Mouse (Mus musculus) forebrain, embryonic 12.5 days (tissue): ENCODE data around the gene Pltp. TPM values are rescaled to one million over a fixed set of nuclear protein-coding genes. Genes with fewer than 3 reads are reported as not detected.

Experiments used
- ATAC-seq: fragments of 200-750 bp; cut with Nextera tagmentation; 2 replicates; pipeline ENCODE4 v1.8.0; 2017; ENCODE audit warnings: moderate TSS enrichment; ENCODE audit not compliant: low FRiP score
- H3K27ac ChIP-seq: fragments of 300-500 bp; sonication (generic); 2 replicates; pipeline ENCODE4 v1.5.1; 2016; ENCODE audit warnings: mild to moderate bottlenecking
- H3K27me3 ChIP-seq: fragments of 300-500 bp; sonication (generic); 2 replicates; pipeline ENCODE4 v1.6.1; 2016; ENCODE audit warnings: mild to moderate bottlenecking
- H3K36me3 ChIP-seq: fragments of 300-500 bp; sonication (generic); replicated peaks from 2 replicates; pipeline ENCODE4 v1.6.1; 2016; ENCODE audit warnings: mild to moderate bottlenecking
- H3K4me1 ChIP-seq: fragments of 300-500 bp; sonication (generic); 2 replicates; pipeline ENCODE4 v1.6.1; 2016
- H3K4me2 ChIP-seq: fragments of 300-500 bp; sonication (generic); 2 replicates; pipeline ENCODE4 v1.6.1; 2016; ENCODE audit warnings: mild to moderate bottlenecking, moderate library complexity
- H3K4me3 ChIP-seq: fragments of 300-500 bp; sonication (generic); replicated peaks from 2 replicates; pipeline ENCODE4 v1.5.1; 2016; ENCODE audit warnings: mild to moderate bottlenecking
- H3K9ac ChIP-seq: fragments of 300-500 bp; sonication (generic); 2 replicates; pipeline ENCODE4 v1.6.1; 2016; ENCODE audit warnings: mild to moderate bottlenecking
- H3K9me3 ChIP-seq: fragments of 300-500 bp; sonication (generic); 2 replicates; pipeline ENCODE4 v1.6.1; 2016
- WGBS: fragments of 180-500 bp; shearing (Covaris S2); methylation state at CpG from one replicate; pipeline ENCODE4 v1.1.7; 2016; 5-methylcytosine and 5-hydroxymethylcytosine counted together
- polyA plus RNA-seq: library from polyadenylated mRNA; unstranded; fragments of >200 nt; fragmentation: Nextera tagmentation; extraction: Ambion mirVana; gene quantifications from 2 replicates; pipeline ENCODE4 v1.2.1, GENCODE M21; 2016

Pltp gene
- polyA plus RNA-seq, 1 experiment from 2014 or later: 40.4 TPM

- Histone ChIP-seq H3K36me3 (peaks cover 72% of the 10 kb centered on the region), H3K9ac (no peak overlapping the region), H3K4me1 (no peaks in the 10 kb centered on the region), H3K27me3 (no peaks in the 10 kb centered on the region), H3K9me3 (no peaks in the 10 kb centered on the region), H3K4me3 (no peak overlapping the region), H3K27ac (no peak overlapping the region), H3K4me2 (no peak overlapping the region)
- no peak for ATAC-seq
- WGBS: 96% methylated on average over 2 of the region's 2 CpGs
Measured at GRCm38 (mm10) chr2:164793772-164794171, 63.7 kb downstream of the Pltp start.

GRCm38 (mm10) chr2:164793236-164793635, 64.3 kb downstream of the Pltp start:
- Histone ChIP-seq H3K27ac (no peak overlapping the region), H3K4me3 (no peak overlapping the region), H3K27me3 (no peaks in the 10 kb centered on the region), H3K9ac (no peak overlapping the region), H3K4me2 (no peak overlapping the region), H3K4me1 (no peaks in the 10 kb centered on the region), H3K9me3 (no peaks in the 10 kb centered on the region), H3K36me3 (peaks cover 69% of the 10 kb centered on the region)
- ATAC-seq: no peak
- 86% methylated on average over 3 of the region's 3 CpGs for WGBS

- Histone ChIP-seq H3K36me3 (peaks cover 65% of the 10 kb centered on the region), H3K9ac (no peak overlapping the region), H3K9me3 (no peaks in the 10 kb centered on the region), H3K4me1 (no peaks in the 10 kb centered on the region), H3K27me3 (no peaks in the 10 kb centered on the region), H3K4me2 (no peak overlapping the region), H3K4me3 (no peak overlapping the region), H3K27ac (no peak overlapping the region)
- 91% methylated on average over 12 of the region's 12 CpGs for WGBS
- no peak for ATAC-seq
Measured at GRCm38 (mm10) chr2:164792400-164793190, 64.9 kb downstream of the Pltp start.

- H3K9me3 ChIP-seq: no peaks in the 10 kb centered on the region
- H3K27ac ChIP-seq: no peak overlapping the region
- peaks cover under 1% of the 10 kb centered on the region; the same call in 1 of the 2 replicates for H3K27me3 ChIP-seq
- ATAC-seq: no peak
- no peak overlapping the region for H3K9ac ChIP-seq
- no peak overlapping the region for H3K4me2 ChIP-seq
- H3K4me3 ChIP-seq: no peak overlapping the region
- 96% methylated on average over 18 of the region's 18 CpGs for WGBS
- H3K36me3 ChIP-seq: peaks cover 62% of the 10 kb centered on the region
- H3K4me1 ChIP-seq: peaks cover 3% of the 10 kb centered on the region
Measured at GRCm38 (mm10) chr2:164791841-164792261, 65.7 kb downstream of the Pltp start.

GRCm38 (mm10) chr2:164790451-164790850, 67.1 kb downstream of the Pltp start:
- no peak for ATAC-seq
- peaks cover 48% of the 10 kb centered on the region for H3K36me3 ChIP-seq
- H3K9me3 ChIP-seq: no peaks in the 10 kb centered on the region
- no peak overlapping the region for H3K9ac ChIP-seq
- 92% methylated on average over 4 of the region's 4 CpGs for WGBS
- H3K27me3 ChIP-seq: peaks cover 4% of the 10 kb centered on the region; the same call in 1 of the 2 replicates
- H3K4me3 ChIP-seq: no peak overlapping the region
- H3K27ac ChIP-seq: no peak overlapping the region
- no peak overlapping the region for H3K4me2 ChIP-seq
- peaks cover 13% of the 10 kb centered on the region for H3K4me1 ChIP-seq

Other genes starting within 250 kb of the Pltp start
- not detected in 2 replicates for gene Wfdc6b, start 244.2 kb downstream of the Pltp start, polyA plus RNA-seq
- gene Wfdc8, start 244.1 kb downstream of the Pltp start, polyA plus RNA-seq: not detected in 2 replicates
- not detected in 2 replicates for gene Wfdc16, start 218.9 kb downstream of the Pltp start, polyA plus RNA-seq
- not detected in 2 replicates for gene Wfdc10, start 201.7 kb downstream of the Pltp start, polyA plus RNA-seq
- not detected in 2 replicates for gene Wfdc9, start 201.1 kb downstream of the Pltp start, polyA plus RNA-seq
- not detected in 2 replicates for gene Wfdc11, start 183.6 kb downstream of the Pltp start, polyA plus RNA-seq
- gene Wfdc13, start 172.6 kb downstream of the Pltp start, polyA plus RNA-seq: not detected in 2 replicates
- gene Spint4, start 159.2 kb downstream of the Pltp start, polyA plus RNA-seq: not detected in 2 replicates
- gene Spint5, start 142.4 kb downstream of the Pltp start, polyA plus RNA-seq: not detected in 2 replicates
- 0.73 and 0.81 TPM in 2 replicates for gene Wfdc3, start 111.8 kb downstream of the Pltp start, polyA plus RNA-seq
- 83.6 and 88.3 TPM in 2 replicates for gene Dnttip1, start 111.7 kb downstream of the Pltp start, polyA plus RNA-seq
- gene Ube2c, start 87.8 kb downstream of the Pltp start, polyA plus RNA-seq: 601 and 611 TPM in 2 replicates
- 1.3 TPM in 1 of 2 replicates, not detected in the other for gene Tnnc2, start 77.7 kb downstream of the Pltp start, polyA plus RNA-seq
- 11.5 and 13.0 TPM in 2 replicates for gene Snx21, start 71.9 kb downstream of the Pltp start, polyA plus RNA-seq
- 13.2 and 13.7 TPM in 2 replicates for gene Acot8, start 52.8 kb downstream of the Pltp start, polyA plus RNA-seq
- 10.2 and 10.7 TPM in 2 replicates for gene Zswim3, start 52.6 kb downstream of the Pltp start, polyA plus RNA-seq
- gene Zswim1, start 35.0 kb downstream of the Pltp start, polyA plus RNA-seq: 21.4 and 25.7 TPM in 2 replicates
- gene Spata25, start 29.2 kb downstream of the Pltp start, polyA plus RNA-seq: not detected in 2 replicates
- 85.8 and 88.3 TPM in 2 replicates for gene Ctsa, start 24.8 kb downstream of the Pltp start, polyA plus RNA-seq
- gene Neurl2, start 24.3 kb downstream of the Pltp start, polyA plus RNA-seq: 4.2 and 4.6 TPM in 2 replicates
- gene Pcif1, start 21.6 kb upstream of the Pltp start, polyA plus RNA-seq: 92.9 and 96.3 TPM in 2 replicates
- 18.3 and 19.1 TPM in 2 replicates for gene Zfp335, start 54.0 kb upstream of the Pltp start, polyA plus RNA-seq
- gene Mmp9, start 83.1 kb upstream of the Pltp start, polyA plus RNA-seq: 3.6 and 4.4 TPM in 2 replicates
- gene Slc12a5, start 103.1 kb upstream of the Pltp start, polyA plus RNA-seq: 5.6 and 6.2 TPM in 2 replicates
- gene Ncoa5, start 177.2 kb upstream of the Pltp start, polyA plus RNA-seq: 138 and 144 TPM in 2 replicates
- 2.7 and 4.8 TPM in 2 replicates for gene Cd40, start 197.9 kb upstream of the Pltp start, polyA plus RNA-seq
- not detected in 2 replicates for gene 1700025C18Rik, start 233.0 kb upstream of the Pltp start, polyA plus RNA-seq